11 mouse cellular contexts compared by ENCODE assay signal in the genomic region with DNA sequence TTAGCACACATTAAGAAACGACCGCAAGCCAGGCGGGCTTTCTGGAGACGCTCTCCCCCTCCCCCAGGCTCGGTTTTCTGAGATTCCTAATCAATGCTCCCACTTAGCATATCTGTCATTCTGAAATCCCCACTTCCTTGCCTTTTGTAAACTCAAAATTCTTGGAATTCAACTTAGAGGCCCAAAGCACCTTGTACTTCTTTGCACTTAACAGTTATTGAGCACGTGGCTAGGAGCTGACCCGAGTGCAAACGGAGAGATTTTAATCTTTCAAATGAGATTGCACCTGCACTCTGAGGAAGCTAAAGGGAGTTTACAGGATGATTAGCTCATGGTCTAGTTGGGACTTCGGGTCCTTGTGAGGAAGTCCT. TPM values are rescaled to one million over a fixed set of nuclear protein-coding genes. Genes with fewer than 3 reads are reported as not detected.
A peak's percentile ranks its signal among the peaks of the same experiment; 100 is the strongest.
DNase-seq lines count a peak whose midpoint lies in the region; ATAC-seq lines count a peak whose summit lies in the region.
"Had no signal": no experiment of that assay in that cellular context is flagged by ENCODE, and none has a peak within 500 bp of the region (broad histone marks: within the 10 kb centered on the region; RNA-seq: fewer than 3 reads in every experiment).

No protein-coding gene starts in this region.

- H3K4me2 ChIP-seq in kidney, embryonic 15.5 days = peak overlapping the region; percentile 61
- no peak overlapping the region for H3K4me2 ChIP-seq in embryonic facial prominence, embryonic 11.5 days (ENCODE audit: low read depth, low read length)
- peak overlapping the region; percentile 53 for H3K4me2 ChIP-seq in hindbrain, embryonic 13.5 days
- H3K4me2 ChIP-seq in midbrain, embryonic 13.5 days (replicated peaks) = peak overlapping the region; percentile 51

- peaks cover 6% of the 10 kb centered on the region; the same call in 1 of the 2 replicates for H3K27me3 ChIP-seq in kidney, embryonic 15.5 days
- H3K27me3 ChIP-seq in embryonic facial prominence, embryonic 11.5 days (ENCODE audit: control insufficient read depth, insufficient read depth, low read length) = peaks cover 2% of the 10 kb centered on the region; the same call in 1 of the 2 replicates
- peaks cover 14% of the 10 kb centered on the region for H3K27me3 ChIP-seq in hindbrain, embryonic 13.5 days
- peaks cover 27% of the 10 kb centered on the region for H3K27me3 ChIP-seq in midbrain, embryonic 13.5 days

- H3K27ac ChIP-seq in kidney, embryonic 15.5 days = 0 out of 2 replicates have a peak overlapping the region, but pooled peaks have one; percentile 13
- no peak overlapping the region for H3K27ac ChIP-seq in embryonic facial prominence, embryonic 11.5 days (replicated peaks; ENCODE audit: low read depth, low read length)
- H3K27ac ChIP-seq in hindbrain, embryonic 13.5 days = no peak overlapping the region
- no peak overlapping the region for H3K27ac ChIP-seq in midbrain, embryonic 13.5 days

- no peaks in the 10 kb centered on the region for H3K9me3 ChIP-seq in kidney, embryonic 15.5 days (replicated peaks)
- H3K9me3 ChIP-seq in embryonic facial prominence, embryonic 11.5 days (replicated peaks; ENCODE audit: control insufficient read depth, low read length) = no peaks in the 10 kb centered on the region
- H3K9me3 ChIP-seq in hindbrain, embryonic 13.5 days = no peaks in the 10 kb centered on the region
- no peaks in the 10 kb centered on the region for H3K9me3 ChIP-seq in midbrain, embryonic 13.5 days

- no peak for ATAC-seq in kidney, embryonic 15.5 days (replicated peaks; ENCODE audit: low FRiP score)
- ATAC-seq in embryonic facial prominence, embryonic 11.5 days (replicated peaks; ENCODE audit: insufficient number of reproducible peaks, low FRiP score, low TSS enrichment, low read depth) = no peak
- ATAC-seq in hindbrain, embryonic 13.5 days (ENCODE audit: low FRiP score) = no peak
- no peak for ATAC-seq in midbrain, embryonic 13.5 days
- ATAC-seq in megakaryocyte progenitor cell, adult 5-6 weeks (replicated peaks; ENCODE audit: poor library complexity) = no peak

- no peak overlapping the region for H3K9ac ChIP-seq in kidney, embryonic 15.5 days
- no peak overlapping the region for H3K9ac ChIP-seq in embryonic facial prominence, embryonic 11.5 days (replicated peaks; ENCODE audit: low read length)
- no peak overlapping the region for H3K9ac ChIP-seq in hindbrain, embryonic 13.5 days
- no peak overlapping the region for H3K9ac ChIP-seq in midbrain, embryonic 13.5 days (replicated peaks)

- 0 out of 2 replicates have a peak overlapping the region, but pooled peaks have one; percentile 26 for H3K4me3 ChIP-seq in kidney, embryonic 15.5 days (replicated peaks)
- H3K4me3 ChIP-seq in embryonic facial prominence, embryonic 11.5 days (ENCODE audit: low read depth, low read length) = no peak overlapping the region
- H3K4me3 ChIP-seq in hindbrain, embryonic 13.5 days = peak overlapping the region; percentile 25; the same call in 1 of the 2 replicates
- H3K4me3 ChIP-seq in midbrain, embryonic 13.5 days (replicated peaks) = 0 out of 2 replicates have a peak overlapping the region, but pooled peaks have one; percentile 23
- H3K4me3 ChIP-seq: myocyte had no signal

- no peaks in the 10 kb centered on the region for H3K36me3 ChIP-seq in kidney, embryonic 15.5 days
- no peaks in the 10 kb centered on the region for H3K36me3 ChIP-seq in embryonic facial prominence, embryonic 11.5 days (replicated peaks; ENCODE audit: control insufficient read depth, insufficient read depth, low read depth, low read length)
- H3K36me3 ChIP-seq in hindbrain, embryonic 13.5 days = no peaks in the 10 kb centered on the region
- H3K36me3 ChIP-seq in midbrain, embryonic 13.5 days = no peaks in the 10 kb centered on the region

- no peak for DNase-seq in kidney, postnatal 25 days
- DNase-seq in embryonic facial prominence, embryonic 11.5 days (ENCODE audit: low spot score) = peak; percentile 35
- DNase-seq in frontal cortex, postnatal 36 days (ENCODE audit: low spot score in 2 of 2) = no peak
- DNase-seq: cerebellum, postnatal 25 days; left cerebral cortex, postnatal 4 days; thymus, postnatal 36 days had no signal

- peaks cover 16% of the 10 kb centered on the region for H3K4me1 ChIP-seq in kidney, embryonic 15.5 days
- H3K4me1 ChIP-seq in embryonic facial prominence, embryonic 11.5 days (ENCODE audit: control insufficient read depth, insufficient read depth, low read length) = no peaks in the 10 kb centered on the region; the same call in none of the 2 replicates
- H3K4me1 ChIP-seq in hindbrain, embryonic 13.5 days (replicated peaks) = peaks cover 15% of the 10 kb centered on the region
- peaks cover 15% of the 10 kb centered on the region for H3K4me1 ChIP-seq in midbrain, embryonic 13.5 days (replicated peaks)

- WGBS in kidney, embryonic 15.5 days = 11% methylated on average over 9 of the region's 9 CpGs
- 4% methylated on average over 9 of the region's 9 CpGs for WGBS in embryonic facial prominence, embryonic 11.5 days
- 10% methylated on average over 9 of the region's 9 CpGs for WGBS in hindbrain, embryonic 13.5 days
- 11% methylated on average over 9 of the region's 9 CpGs for WGBS in midbrain, embryonic 13.5 days

RNA-seq across cellular contexts. Expression of a gene that starts 42.0 kb away (rescaled TPM):
- polyA plus RNA-seq in kidney, embryonic 15.5 days (2015; fragmentation: Nextera tagmentation; extraction: Ambion mirVana) = 12.0 and 15.1 TPM in 2 replicates
- 8.3 and 10.5 TPM in 2 replicates for polyA plus RNA-seq in embryonic facial prominence, embryonic 11.5 days (2014; fragmentation: Nextera tagmentation; extraction: Ambion mirVana)
- polyA plus RNA-seq in hindbrain, embryonic 13.5 days (2015; fragmentation: Nextera tagmentation; extraction: Ambion mirVana) = 59.2 and 62.1 TPM in 2 replicates
- polyA plus RNA-seq in midbrain, embryonic 13.5 days (2015; fragmentation: Nextera tagmentation; extraction: Ambion mirVana) = 50.2 and 52.1 TPM in 2 replicates
- 2.5 and 3.1 TPM in 2 replicates for total RNA-seq in megakaryocyte progenitor cell, adult 5-6 weeks (2015)
- total RNA-seq in megakaryocyte progenitor cell, adult 5-6 weeks (2017) = 2.6 and 4.0 TPM in 2 replicates
